Mouse (Mus musculus) adrenal gland, postnatal 10 days (tissue): Measurements from ENCODE around the gene Fam131c. TPM values are rescaled to one million over a fixed set of nuclear protein-coding genes. Genes with fewer than 3 reads are reported as not detected.

Source experiments
- DNase-seq: peaks from one replicate; pipeline ENCODE4 v3.0.0; 2021; ENCODE audit warnings: mixed read lengths
- total RNA-seq, 2 experiments: library from RNA; stranded (reverse); gene quantifications; 2 replicates each; pipeline ENCODE4 v1.2.3; 2021

The Fam131c gene
- total RNA-seq, 2 experiments from 2014 or later, result 15.4 to 25.8 TPM

DNA sequence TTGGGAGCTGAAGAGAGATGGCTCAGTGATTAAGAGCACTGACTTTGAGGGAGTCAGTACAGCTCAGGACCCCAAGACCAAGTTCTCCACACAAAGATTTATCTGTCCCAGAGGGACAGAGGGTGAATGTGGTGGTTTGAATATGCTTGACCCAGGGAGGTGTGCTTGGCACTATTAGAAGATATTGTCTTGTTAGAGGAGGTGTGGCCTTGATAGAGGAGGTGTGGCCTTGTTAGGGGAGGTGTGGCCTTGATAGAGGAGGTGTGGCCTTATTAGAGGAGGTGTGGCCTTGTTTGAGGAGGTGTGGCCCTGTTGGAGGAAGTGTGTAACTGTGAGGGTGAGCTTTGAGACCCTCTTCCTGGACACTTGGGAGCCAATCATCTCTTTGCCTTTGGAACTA lies 10.2 kb upstream of the Fam131c start:
- no peak for DNase-seq

GRCm38 (mm10) chr4:141359222-141359621 lies 8.8 kb upstream of the Fam131c start:
- DNase-seq, result no peak

DNA sequence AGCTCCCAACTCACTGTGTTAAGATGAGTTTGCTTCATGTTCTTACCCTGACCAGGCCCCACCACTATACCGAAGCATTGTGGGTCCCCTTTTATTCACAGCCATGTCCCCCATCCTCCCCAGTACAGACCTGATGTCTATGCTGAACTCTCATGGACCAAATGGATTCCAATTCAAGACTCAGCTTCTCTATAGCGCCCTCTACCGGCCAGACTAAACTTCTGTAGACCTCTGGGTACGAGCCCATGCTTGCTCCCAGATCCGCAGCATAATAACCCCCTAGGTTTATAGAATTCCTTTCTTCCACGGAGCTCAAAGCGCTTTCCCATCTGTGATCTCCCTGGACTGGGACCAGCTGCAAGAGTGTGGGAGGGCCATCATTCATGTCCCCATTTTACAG lies 7.2 kb upstream of the Fam131c start:
- DNase-seq, result peak; percentile 65

DNA sequence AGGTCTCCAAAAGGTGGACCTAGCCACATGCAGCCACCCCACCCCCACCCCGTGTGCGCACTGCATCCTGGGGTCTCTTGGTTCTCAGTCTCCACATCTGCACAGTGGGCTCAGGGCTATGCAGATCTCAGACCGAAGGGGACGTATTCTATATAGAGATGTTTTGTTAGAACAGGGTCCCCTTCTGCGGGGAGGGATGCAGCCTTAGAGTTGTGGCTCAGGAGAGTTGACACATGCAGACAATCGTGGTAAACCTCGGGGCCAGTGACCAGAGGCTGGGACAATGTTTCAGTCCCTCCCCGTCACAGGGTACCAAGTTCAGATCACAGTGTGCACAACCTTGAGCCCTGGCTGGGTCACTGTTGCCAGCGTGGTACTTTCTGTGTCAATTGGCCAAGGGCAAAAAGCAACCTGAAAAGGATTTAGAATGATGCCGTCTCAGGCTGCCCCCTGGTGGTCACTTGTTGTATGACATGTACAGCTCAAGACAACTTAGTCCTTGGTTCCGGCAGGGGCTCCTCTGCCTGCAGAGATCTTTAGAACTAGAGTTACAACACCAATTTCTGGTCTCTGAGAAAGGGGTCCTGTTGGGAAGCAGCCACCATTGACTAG lies 5.0 kb upstream of the Fam131c start:
- peak; percentile 92 for DNase-seq

DNA sequence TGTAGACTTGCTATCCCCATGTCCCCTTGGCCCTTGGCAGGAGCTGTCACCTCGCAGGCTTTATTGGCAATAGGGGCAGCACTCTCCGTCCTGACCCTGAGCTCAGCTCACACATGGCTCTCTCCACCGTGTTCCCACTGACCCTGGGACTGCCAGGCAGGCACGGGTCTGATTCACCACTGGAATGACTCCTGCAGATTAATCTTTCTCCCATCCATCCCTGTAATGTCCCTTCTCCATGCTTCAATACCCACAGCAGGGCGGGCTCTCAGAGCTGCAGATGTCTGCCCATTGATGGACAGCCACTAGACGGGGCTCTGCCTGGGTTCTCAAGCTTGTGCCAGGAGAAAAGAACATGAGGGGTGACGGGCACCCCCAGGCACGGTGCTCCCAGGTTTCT lies 2.9 kb upstream of the Fam131c start:
- peak; percentile 67 for DNase-seq

- DNase-seq, result no peak
Measured at GRCm38 (mm10) chr4:141365876-141366275, 2.1 kb upstream of the Fam131c start.

DNA sequence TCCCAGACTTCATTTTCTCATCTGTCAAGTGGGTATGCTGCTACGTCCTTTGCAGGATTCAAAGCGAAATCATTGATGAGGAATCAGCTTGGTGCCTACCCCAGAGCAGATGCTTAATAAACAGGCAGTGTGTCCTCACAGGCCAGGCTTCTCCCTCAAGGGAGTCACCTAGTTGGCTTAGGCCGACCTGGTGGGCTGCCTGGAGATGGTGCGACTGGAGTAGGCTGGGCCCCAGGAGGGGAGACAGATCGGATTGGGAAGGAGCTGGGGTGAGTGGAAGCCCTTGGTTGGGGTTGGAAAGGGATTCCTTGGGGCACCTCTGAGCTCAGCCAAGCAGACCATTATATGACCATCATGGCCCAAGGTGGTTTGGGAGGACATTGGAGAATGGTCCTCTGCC lies 4.4 kb downstream of the Fam131c start:
- peak; percentile 73 for DNase-seq

GRCm38 (mm10) chr4:141379674-141380073 lies 11.7 kb downstream of the Fam131c start:
- DNase-seq, result no peak

DNA sequence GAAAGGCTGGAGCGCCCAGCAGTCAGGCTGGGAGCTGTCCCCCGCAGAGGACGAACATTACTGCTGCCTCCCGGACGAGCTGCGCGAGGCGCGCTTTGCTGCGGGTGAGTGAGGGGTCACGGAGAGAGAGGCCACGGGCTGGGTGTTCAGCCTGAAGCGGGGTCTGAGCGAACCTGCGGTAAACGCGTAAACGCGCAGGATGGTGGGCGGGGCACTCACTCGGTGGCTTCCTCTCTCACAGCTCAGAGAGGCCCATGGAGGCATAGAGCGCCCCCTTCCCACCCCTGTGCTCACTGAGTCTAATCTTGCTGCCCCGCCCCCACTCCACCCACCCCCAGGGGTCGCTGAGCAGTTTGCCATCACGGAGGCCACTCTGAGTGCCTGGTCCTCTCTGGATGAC lies 14.4 kb downstream of the Fam131c start:
- no peak for DNase-seq

DNA sequence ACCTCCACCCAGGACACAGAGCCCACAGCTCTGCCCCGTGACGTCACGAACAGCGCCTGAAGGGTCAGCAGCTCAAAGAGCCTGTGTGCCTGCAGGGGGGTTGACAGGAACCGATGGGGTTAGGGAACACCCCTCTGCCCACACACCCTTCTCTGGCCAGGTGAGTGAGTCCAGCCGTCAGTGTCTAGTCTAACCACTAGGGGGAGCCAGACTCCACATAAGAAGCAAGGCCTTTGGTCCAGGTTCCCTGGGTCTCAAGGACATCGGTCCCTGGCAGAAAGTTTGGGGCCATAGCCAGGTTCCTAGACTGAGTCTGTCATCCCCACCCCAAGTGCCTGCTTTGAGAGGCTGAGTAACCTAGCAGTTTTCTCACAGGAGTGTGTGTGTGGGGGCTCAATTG lies 17.3 kb downstream of the Fam131c start:
- DNase-seq, result peak; percentile 55

DNA sequence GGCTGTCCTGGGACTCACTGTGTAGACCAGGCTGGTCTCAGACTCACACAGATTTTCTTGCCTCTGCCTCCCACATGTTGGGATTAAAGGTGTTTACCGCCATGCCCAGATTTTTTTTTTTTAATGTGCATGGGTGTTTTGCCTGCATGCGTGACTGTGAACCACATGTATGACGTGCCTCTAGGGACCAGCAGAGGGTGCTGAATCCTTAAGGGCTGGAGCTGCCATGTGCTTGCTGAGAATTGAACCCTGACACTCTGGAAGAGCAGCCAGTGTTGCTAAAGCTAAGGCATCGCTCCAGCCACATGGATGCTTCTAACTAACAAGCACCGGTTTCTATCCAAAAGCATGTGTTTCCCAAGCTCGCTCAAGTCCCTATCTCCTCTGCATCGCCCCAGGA lies 18.1 kb downstream of the Fam131c start:
- DNase-seq, result no peak

DNA sequence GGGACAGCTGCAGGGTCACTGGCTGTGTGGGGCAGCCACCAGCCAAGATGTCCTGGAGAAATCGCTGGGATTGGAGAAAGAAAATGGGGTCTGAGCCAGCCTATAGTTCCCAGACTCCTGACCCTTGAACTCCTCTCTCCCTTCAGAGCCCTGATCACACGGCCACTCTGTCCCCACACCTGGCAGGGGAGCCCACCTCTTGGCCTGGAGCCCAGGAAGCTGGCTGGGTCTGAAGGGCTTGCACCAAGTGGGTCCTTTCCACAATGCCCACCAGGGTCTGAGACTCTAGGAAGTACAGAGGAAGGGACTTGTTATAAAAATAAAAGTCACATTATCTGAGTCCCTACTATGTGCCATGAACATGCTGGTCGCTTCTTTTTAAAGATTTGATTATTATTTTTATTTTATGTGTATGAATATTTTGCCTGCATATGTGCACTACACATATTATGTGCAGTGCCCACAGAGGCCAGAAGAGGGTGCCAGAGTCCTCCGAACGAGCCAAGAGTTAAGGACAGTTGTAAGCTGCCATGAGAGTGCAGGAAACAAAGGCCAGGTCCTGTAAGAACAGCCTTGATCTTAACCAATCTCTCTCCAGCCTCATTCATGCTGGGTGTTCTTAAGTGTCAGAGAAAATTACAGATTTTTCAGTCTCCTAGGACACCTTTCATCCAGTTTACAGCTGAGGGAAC lies 19.2 kb downstream of the Fam131c start:
- peak; percentile 88 for DNase-seq

DNA sequence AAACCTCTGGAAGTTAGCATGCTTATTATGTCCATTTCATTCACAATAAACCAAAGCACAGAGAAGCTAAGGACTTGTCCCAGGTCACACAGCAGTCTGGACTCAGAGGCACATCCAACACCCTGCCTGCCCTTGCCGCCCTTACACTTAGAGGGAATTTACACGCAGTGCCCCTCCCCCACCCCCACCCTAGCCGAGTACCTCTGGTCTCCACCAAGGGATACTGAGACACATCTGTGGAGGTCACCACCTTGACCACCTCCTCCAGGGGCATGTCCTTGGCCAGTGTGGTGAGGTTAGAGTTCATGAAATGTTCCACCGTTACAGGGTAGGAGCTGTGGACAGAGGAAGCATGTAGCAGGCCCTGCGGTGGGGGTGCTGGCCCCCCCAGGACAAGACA lies 19.9 kb downstream of the Fam131c start:
- no peak for DNase-seq

- no peak for DNase-seq
Measured at GRCm38 (mm10) chr4:141389366-141390150, 21.5 kb downstream of the Fam131c start.

- DNase-seq, result no peak
Measured at GRCm38 (mm10) chr4:141391293-141391692, 23.3 kb downstream of the Fam131c start.

DNA sequence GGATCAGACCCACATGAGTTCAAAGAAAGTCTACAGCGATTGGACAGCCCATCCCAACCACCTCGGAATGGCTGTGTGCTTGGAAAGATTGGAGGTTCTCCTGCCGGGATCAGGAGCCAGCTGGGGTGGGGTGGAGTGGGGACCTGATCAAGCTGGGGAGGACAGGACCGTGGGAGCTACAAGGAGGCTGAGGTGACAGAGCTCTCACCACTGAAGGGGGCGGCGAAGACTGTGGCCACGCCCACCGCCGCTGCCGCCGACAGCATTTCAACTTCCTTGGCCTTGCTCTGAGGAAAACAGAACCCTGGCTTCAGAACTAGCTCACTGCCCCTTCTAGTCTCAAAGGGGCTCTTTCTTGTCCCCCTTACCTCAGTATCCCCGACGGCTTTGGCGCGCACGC lies 26.7 kb downstream of the Fam131c start:
- no peak for DNase-seq

DNA sequence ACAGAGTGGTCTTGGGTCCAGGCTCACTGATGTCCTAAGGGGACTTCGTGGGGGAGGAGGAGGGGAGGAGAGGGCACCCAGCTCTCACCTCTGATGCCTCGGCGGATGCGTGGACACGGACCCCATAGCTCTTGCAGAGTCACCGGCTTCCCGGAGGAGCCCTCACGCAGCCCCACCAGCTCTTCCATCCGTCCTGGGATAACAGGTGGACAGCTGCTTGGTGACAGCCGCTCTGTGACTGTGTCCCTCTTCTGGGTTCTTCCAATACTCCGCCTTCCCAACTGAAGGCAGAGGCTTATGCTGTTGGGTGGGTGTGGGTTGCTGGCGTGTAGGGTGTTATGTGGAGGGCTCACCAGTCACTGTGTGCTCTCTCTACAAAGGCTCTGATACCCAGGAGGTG lies 29.8 kb downstream of the Fam131c start:
- DNase-seq, result no peak

DNA sequence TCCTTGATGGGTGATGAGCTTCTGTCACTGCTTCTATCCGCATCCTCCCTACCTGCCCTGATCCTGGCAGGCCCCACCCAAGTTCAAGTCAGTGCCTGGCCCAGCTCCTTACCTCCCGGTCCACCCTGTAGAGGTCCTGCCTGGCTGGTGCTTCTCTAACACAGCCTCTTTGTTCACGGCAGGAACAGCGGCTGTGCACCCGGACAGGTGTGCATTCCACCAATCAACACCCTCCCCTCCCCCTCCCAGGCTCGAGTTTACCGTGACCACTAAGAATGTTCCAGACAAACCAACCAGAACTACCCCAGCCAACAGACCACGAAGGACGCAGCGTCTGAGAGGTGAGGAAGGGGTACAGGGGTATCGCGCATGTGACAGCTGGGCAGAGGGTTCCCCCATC lies 30.5 kb downstream of the Fam131c start, which contains the start of gene Clcnka:
TSS of gene Clcnka (minus strand) at position 180 of the 400 bp plus-strand sequence.
- no peak for DNase-seq

GRCm38 (mm10) chr4:141400171-141400570 lies 32.2 kb downstream of the Fam131c start:
- no peak for DNase-seq

GRCm38 (mm10) chr4:141404518-141405313 lies 36.7 kb downstream of the Fam131c start:
- peak; percentile 93 for DNase-seq

DNA sequence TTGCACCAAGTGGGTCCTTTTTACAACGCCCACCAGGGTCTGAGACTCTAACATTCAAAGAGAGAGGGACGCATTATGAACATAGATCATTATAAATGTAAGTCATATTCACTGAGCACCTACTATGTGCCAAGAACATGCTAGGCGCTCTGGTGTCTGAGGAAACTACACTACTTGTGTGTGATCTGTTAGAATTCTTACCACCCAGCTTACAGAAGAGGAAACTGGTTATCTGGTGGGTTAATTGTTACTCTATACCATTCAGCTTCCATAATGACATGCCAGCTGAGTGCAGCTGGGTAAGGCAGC lies 37.2 kb downstream of the Fam131c start:
- DNase-seq, result no peak

DNA sequence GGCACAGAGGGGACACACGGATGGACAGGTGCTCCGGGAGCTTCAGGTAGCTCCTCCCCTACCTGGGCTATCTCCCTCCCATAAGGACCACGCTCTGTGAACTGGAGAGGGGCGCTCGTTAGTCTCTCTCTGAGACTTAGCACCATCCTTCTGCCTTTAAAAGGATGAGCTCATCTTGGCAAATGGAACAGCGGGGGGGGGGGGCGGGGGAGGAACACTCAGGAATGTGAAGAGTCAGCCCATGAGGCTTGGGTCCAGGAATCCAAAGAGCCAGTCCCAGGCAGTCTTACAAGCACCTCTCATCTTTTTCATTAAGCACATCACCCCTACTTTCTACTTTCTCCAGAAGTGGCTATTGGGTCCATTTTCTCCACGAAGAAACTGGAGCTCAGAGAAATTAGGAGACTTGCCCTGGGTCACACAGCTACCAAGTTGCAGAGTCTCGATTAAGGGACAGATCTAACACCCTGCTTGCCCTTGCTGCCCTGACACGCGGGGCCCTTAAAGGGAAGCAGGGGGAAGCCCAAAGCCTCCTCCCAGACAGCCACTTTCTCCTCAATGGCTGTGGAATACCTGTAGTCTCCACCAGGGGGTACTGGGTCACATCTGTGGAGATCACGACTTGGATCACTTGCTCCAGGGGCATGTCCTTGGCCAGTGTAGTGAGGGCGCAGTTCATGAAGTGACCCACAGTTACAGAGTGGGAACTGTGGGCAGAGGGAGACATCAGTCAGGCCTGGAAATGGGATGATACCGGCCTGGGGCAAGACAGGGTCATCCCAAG lies 38.7 kb downstream of the Fam131c start:
- peak; percentile 63 for DNase-seq
